Mouse (Mus musculus) heart, postnatal 0 days (tissue): Measurements from ENCODE around the gene Rfxap. TPM values are rescaled to one million over a fixed set of nuclear protein-coding genes. Genes with fewer than 3 reads are reported as not detected.

Experiments used
- ATAC-seq: fragments of 200-750 bp; cut with Nextera tagmentation; 2 replicates; pipeline ENCODE4 v1.8.0; 2017; ENCODE audit warnings: low read depth, moderate number of reproducible peaks, moderate library complexity; ENCODE audit not compliant: insufficient read depth
- DNase-seq: peaks from one replicate; pipeline ENCODE4 v3.0.0-alpha.2; 2016; ENCODE audit warnings: low spot score
- H3K27ac ChIP-seq: fragments of 300-500 bp; sonication (generic); 2 replicates; pipeline ENCODE4 v1.5.1; 2014; ENCODE audit warnings: low read depth, mild to moderate bottlenecking
- H3K27me3 ChIP-seq: fragments of 300-500 bp; sonication (generic); 2 replicates; pipeline ENCODE4 v1.6.1; 2014; ENCODE audit warnings: low read length, mixed read lengths; ENCODE audit not compliant: control insufficient read depth, insufficient read depth
- H3K36me3 ChIP-seq: fragments of 300-500 bp; sonication (generic); replicated peaks from 2 replicates; pipeline ENCODE4 v1.6.1; 2014; ENCODE audit warnings: low read length, mixed read lengths; ENCODE audit not compliant: control insufficient read depth, insufficient read depth
- H3K4me1 ChIP-seq: fragments of 300-500 bp; sonication (generic); 2 replicates; pipeline ENCODE4 v1.6.1; 2014; ENCODE audit warnings: antibody characterized with exemption; ENCODE audit not compliant: control insufficient read depth, insufficient read depth
- H3K4me2 ChIP-seq: fragments of 300-500 bp; sonication (generic); 2 replicates; pipeline ENCODE4 v1.6.1; 2014; ENCODE audit warnings: low read depth, mild to moderate bottlenecking, low read length, moderate library complexity
- H3K4me3 ChIP-seq: fragments of 300-500 bp; sonication (generic); 2 replicates; pipeline ENCODE4 v1.5.1; 2014; ENCODE audit warnings: low read depth, low read length
- H3K9ac ChIP-seq: fragments of 300-500 bp; sonication (generic); replicated peaks from 2 replicates; pipeline ENCODE4 v1.6.1; 2014; ENCODE audit warnings: low read depth, low read length, mixed read lengths
- H3K9me3 ChIP-seq: fragments of 300-500 bp; sonication (generic); replicated peaks from 2 replicates; pipeline ENCODE4 v1.6.1; 2016; ENCODE audit warnings: low read length; ENCODE audit not compliant: control insufficient read depth
- CTCF ChIP-seq: IDR thresholded peaks from 2 replicates; pipeline ENCODE4 v1.5.1; 2016; ENCODE audit warnings: antibody characterized with exemption, control low read depth, low read depth
- EP300 ChIP-seq: IDR thresholded peaks from 2 replicates; pipeline ENCODE4 v1.6.1; 2016; ENCODE audit warnings: antibody characterized with exemption, low read depth
- WGBS: fragments of 180-500 bp; shearing (Covaris S2); extraction: QIAGEN DNeasy Blood & Tissue Kit; methylation state at CpG from one replicate; pipeline ENCODE4 v1.1.7; 2014; 5-methylcytosine and 5-hydroxymethylcytosine counted together
- polyA plus RNA-seq: library from polyadenylated mRNA; unstranded; fragments of >200 nt; fragmentation: Nextera tagmentation; extraction: Ambion mirVana; gene quantifications from 2 replicates; pipeline ENCODE4 v1.2.1, GENCODE M21; 2015
- total RNA-seq: library from RNA; depleted of rRNA; stranded (reverse); fragments of >200 nt; gene quantifications from 2 replicates; pipeline ENCODE4 v1.2.3, GENCODE M21; 2014; ENCODE audit warnings: low replicate concordance

Rfxap gene
- total and polyA plus RNA-seq, 2 experiments from 2014 or later: 14.5 to 21.2 TPM

DNA sequence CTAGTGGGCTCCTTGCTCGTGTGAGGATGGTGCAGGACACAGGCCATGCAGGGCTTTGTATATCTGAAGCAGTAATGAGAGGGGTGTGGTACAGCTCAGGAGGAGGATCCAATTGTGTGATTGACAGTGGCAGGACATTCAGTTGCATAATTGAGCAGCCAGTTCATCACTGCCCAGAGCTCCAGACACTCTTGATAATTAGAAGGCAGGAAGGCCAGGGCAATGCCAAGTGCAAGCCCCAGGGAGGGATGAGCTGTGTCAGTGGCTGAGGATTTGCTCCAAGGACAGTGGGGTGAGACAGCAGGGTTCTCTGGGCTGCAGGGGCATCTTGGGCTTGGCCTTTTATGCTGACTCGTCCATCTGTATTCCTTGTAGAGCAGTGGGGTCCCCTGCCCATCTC is 17.0 kb downstream of the Rfxap start:
- WGBS: 61% methylated on average over 2 of the region's 2 CpGs
- Histone ChIP-seq H3K27ac (no peak overlapping the region), H3K4me1 (no peaks in the 10 kb centered on the region), H3K9ac (no peak overlapping the region), H3K4me3 (no peak overlapping the region), H3K27me3 (no peaks in the 10 kb centered on the region), H3K4me2 (no peak overlapping the region), H3K9me3 (peaks cover 6% of the 10 kb centered on the region; the same call in 1 of the 2 replicates), H3K36me3 (0 out of 2 replicates have a peak, but pooled peaks cover 4% of the 10 kb centered on the region)
- ATAC-seq: no peak
- TF ChIP-seq EP300 (no peak), CTCF (no peak)
- no peak for DNase-seq

DNA sequence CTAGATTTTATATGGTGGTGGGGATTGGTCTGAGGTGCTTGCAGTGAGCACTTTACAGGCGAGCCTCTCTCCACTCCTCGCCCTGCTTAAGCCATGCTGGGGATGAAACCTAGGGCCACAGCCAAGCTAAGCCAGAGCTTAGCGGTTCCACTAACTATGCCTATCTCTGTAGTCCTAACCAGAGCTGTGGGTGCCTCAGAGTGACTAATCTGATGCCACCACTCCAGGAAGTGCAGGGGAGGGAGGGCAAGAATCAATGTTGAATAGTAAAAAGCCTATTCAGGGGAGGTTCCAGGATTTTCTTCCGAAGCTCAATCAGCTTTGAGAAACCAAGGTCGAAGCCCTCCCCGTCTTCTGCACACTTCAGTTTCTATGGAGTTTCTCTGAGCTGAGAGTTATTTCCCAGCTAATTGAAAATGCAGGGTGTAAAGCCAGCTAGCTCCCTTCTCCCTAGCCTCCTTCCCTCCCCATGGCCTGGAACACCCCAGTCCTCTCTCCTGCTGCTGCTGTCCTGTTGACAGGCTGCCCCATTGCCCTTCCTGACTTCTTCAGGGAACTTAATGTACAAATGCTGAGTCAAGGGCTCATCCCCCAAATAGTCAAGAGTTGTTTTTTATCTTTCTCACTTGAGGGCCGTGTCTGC is 31.5 kb downstream of the Rfxap start:
- WGBS: 59% methylated on average over 7 of the region's 7 CpGs
- no peak for DNase-seq
- H3K4me2 ChIP-seq: no peak overlapping the region
- H3K27me3 ChIP-seq: no peaks in the 10 kb centered on the region
- no peaks in the 10 kb centered on the region for H3K4me1 ChIP-seq
- H3K27ac ChIP-seq: no peak overlapping the region
- H3K36me3 ChIP-seq: no peaks in the 10 kb centered on the region
- H3K9ac ChIP-seq: no peak overlapping the region
- ATAC-seq: no peak
- H3K9me3 ChIP-seq: no peaks in the 10 kb centered on the region
- no peak overlapping the region for H3K4me3 ChIP-seq
- TF ChIP-seq EP300: no peak
- TF ChIP-seq CTCF: no peak

GRCm38 (mm10) chr3:54773613-54774012 is 34.0 kb downstream of the Rfxap start:
- H3K9ac ChIP-seq: no peak overlapping the region
- TF ChIP-seq EP300: no peak
- no peaks in the 10 kb centered on the region for H3K9me3 ChIP-seq
- 82% methylated on average over 6 of the region's 6 CpGs for WGBS
- no peaks in the 10 kb centered on the region for H3K4me1 ChIP-seq
- no peaks in the 10 kb centered on the region for H3K36me3 ChIP-seq
- no peak overlapping the region for H3K27ac ChIP-seq
- ATAC-seq (no peak), DNase-seq (no peak)
- H3K4me3 ChIP-seq: no peak overlapping the region
- H3K4me2 ChIP-seq: no peak overlapping the region
- no peaks in the 10 kb centered on the region for H3K27me3 ChIP-seq

DNA sequence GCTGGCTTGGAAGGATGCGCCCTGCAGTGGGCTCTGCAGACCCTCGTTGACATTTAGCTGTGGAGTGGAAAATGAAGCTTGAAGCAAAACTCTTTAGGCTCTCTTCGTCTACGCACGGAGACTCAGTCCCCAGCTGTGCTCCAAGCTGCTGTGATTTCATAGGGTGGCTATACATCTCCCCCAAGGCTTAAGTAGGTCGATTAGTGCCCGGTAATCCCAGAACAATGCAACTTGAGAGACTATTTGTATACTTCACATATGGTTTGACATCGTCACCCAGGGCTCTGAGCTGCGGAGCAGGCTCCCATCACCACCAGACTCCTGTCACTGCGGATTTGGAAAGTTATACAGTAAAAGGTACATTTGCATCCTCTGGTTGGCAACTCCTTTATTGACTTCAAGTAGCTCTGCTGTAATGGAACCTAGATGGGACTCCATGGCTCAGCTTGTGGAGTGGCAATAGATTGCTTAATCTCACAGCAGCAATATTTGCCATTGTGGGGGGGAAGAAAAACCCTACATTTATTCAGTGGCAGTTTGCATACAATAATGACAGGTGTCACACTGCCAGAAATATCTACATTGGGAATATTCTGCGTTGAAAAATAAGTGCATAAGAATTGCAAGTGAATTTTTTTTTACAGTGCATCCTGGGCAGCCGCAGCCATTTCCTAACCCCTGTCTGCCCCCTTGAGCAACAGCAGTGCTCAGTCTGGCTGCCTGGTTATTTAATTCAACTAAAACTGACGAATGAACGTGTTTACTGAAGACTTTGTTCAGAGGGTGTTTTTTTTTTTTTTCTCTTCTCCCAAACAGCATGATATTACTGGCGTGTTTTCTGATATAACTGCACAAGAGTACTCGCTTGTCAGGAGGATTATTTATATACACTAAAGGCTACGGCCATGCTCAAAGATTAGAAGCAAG is 38.0 kb downstream of the Rfxap start:
- ATAC-seq: no peak
- TF ChIP-seq EP300: no peak
- TF ChIP-seq CTCF: no peak
- 74% methylated on average over 17 of the region's 17 CpGs for WGBS

DNA sequence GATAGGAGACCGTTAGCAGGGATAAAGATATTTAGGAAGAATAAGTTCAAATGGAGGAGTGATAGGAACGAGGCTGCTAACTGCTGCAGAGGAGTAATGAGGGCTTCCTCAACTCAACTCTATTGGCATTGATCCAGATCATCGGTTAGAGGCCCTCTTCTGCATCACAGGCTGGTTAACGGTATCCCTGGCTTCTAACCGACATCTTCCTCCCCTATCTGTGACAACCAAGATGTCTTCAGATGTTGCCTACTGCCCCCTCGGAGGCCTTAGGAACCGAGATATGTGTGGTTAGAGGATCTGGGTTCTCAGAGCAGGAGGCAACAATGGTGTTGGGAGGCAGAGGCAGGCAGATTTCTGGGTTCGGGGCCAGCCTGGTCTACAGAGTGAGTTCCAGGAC is 39.0 kb downstream of the Rfxap start:
- WGBS: 80% methylated on average over 8 of the region's 8 CpGs
- DNase-seq (no peak), ATAC-seq (no peak)
- no peak for TF ChIP-seq CTCF
- TF ChIP-seq EP300: no peak
- Histone ChIP-seq H3K36me3 (no peaks in the 10 kb centered on the region), H3K4me1 (no peaks in the 10 kb centered on the region), H3K4me2 (no peak overlapping the region), H3K4me3 (no peak overlapping the region), H3K9ac (no peak overlapping the region), H3K9me3 (no peaks in the 10 kb centered on the region), H3K27me3 (no peaks in the 10 kb centered on the region), H3K27ac (no peak overlapping the region)

More for the DNA sequence above, 38.0 kb downstream of the Rfxap start:
- Histone ChIP-seq H3K4me2 (no peak overlapping the region), H3K9me3 (no peaks in the 10 kb centered on the region), H3K36me3 (no peaks in the 10 kb centered on the region), H3K27me3 (no peaks in the 10 kb centered on the region), H3K4me3 (no peak overlapping the region), H3K4me1 (no peaks in the 10 kb centered on the region), H3K9ac (no peak overlapping the region), H3K27ac (no peak overlapping the region)
- no peak for DNase-seq
